Mouse (Mus musculus) cerebellum, adult 2 months (tissue): ENCODE data around the gene Stard3.

Experiments
- CTCF ChIP-seq: fragments of 200-500 bp; IDR thresholded peaks from 2 replicates; pipeline ENCODE4 v1.5.1; 2011; ENCODE audit warnings: low read depth, mild to moderate bottlenecking, control low read depth, low read length, moderate library complexity, borderline replicate concordance; ENCODE audit not compliant: insufficient read depth
- POLR2A ChIP-seq: fragments of 200-500 bp; IDR thresholded peaks from 2 replicates; pipeline ENCODE4 v1.6.1; 2011; ENCODE audit warnings: low read length, control low read depth, borderline replicate concordance; ENCODE audit not compliant: insufficient read depth

DNA sequence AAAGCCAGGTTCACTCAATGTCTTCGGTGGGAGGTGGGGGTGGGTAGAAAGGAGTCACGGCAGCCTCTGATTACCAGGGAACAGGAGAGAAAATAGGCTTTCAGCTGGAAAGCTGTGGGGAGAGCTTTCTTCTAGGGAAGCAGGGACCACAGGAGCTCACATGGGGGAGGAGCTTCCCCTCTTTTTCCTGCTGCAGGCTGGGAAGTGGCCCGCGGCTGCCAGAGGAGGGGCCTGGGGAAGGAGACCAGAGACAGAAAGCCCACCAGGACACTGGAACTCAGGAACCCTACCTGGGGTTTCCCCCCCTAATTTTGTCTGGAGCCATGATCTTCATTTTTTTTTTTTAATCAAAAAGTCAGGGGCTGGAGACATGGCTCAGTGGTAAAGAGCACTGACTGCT lies 17.6 kb upstream of the Stard3 start:
- no peak for TF ChIP-seq POLR2A
- no peak for TF ChIP-seq CTCF
